Mouse (Mus musculus) Patski (cell line): Measurements from ENCODE around the gene Snorc. TPM values are rescaled to one million over a fixed set of nuclear protein-coding genes. Genes with fewer than 3 reads are reported as not detected.
"Not testable (repeated sequence)": the region's sequence is repeated elsewhere in the genome, so short reads cannot be mapped to it uniquely, and the experiment has no call there.

Experiments
- ATAC-seq: fragments of 100-300 bp; one replicate; pipeline ENCODE4 v1.8.0; 2021
- CTCF ChIA-PET: fragments of 350-600 bp; sonication (Branson Sonifier 250); formaldehyde crosslinking; loops from one replicate; lab custom pipeline; 2022; ENCODE audit warnings: inconsistent platforms; lab: Charles Lee
- POLR2A ChIA-PET: fragments of 350-600 bp; sonication (Branson Sonifier 250); formaldehyde crosslinking; loops from one replicate; lab custom pipeline; 2022; ENCODE audit warnings: antibody characterized with exemption, inconsistent platforms; lab: Charles Lee
- DNase-seq: peaks from one replicate; pipeline ENCODE4 v3.0.0-alpha.2; 2011; ENCODE audit warnings: low read depth, low spot score
- H3K27me3 ChIP-seq: fragments of 371-371 bp; one replicate; pipeline ENCODE4 v1.5.1; 2021
- CTCF ChIP-seq: fragments of 100-300 bp; IDR thresholded peaks from one replicate; pipeline ENCODE4 v1.5.1; 2021
- in situ Hi-C: fragments of 300-500 bp; cut with MboI; formaldehyde crosslinking; loops from 3 replicates; pipeline ENCODE4 v1.11.1; 2018; ENCODE audit warnings: low pct_unique_long_range_greater_than_20kb, mixed read lengths
- polyA plus RNA-seq: library from polyadenylated mRNA; unstranded; gene quantifications from one replicate; pipeline ENCODE4 v1.2.3, GENCODE M21; 2021

Gene Snorc
- not detected for polyA plus RNA-seq

GRCm38 (mm10) chr1:87469971-87470370, at the start of gene Snorc:
Snorc (plus strand) TSS chr1:87470271.
- POLR2A ChIA-PET: not testable (repeated sequence)
- CTCF ChIA-PET: interaction anchor here (1.9 kb wide), 1 partner anchor 251 kb away, joined by 4 read pairs; no protein-coding TSS in a partner anchor

DNA sequence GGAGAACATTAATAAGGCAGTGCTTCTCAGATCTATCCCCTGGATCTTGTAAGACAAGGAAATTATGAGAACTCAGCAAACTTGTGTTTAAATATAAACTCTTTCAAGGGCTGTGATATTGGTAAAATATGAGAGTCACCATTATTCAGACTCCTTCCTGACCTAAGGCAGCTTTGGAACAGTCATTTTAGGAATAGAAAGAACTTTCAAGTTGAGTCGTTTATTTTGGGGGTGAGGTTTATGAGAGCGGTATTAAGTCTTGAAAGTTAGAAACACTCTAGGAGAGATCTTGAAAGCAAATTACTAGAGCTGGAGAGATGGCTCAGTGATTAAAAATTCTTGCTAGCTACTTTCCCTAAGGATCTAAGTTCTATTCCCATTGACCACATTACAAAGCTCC, 34.9 kb upstream of the Snorc start:
- ChIA-PET POLR2A (interaction anchor here (0.5 to 1.1 kb wide), 4 partner anchors 12 to 321 kb away, joined by 3 to 11 read pairs (median 4); partner anchors contain the start of gene Atg16l1), CTCF (interaction anchor here (0.7 to 1.2 kb wide), 3 partner anchors 12 to 22 kb away, joined by 3 to 4 read pairs (median 3); no protein-coding TSS in a partner anchor)
- TF ChIP-seq CTCF: no peak
- in situ Hi-C loops: no loop called here
- no peaks in the 10 kb centered on the region for H3K27me3 ChIP-seq
- ATAC-seq: no peak
- no peak for DNase-seq

More at GRCm38 (mm10) chr1:87469971-87470370, at the start of gene Snorc:
- in situ Hi-C loops, DNase-seq, ATAC-seq, H3K27me3 ChIP-seq: not testable (repeated sequence)

- no peak for DNase-seq
- no peaks in the 10 kb centered on the region for H3K27me3 ChIP-seq
- ChIA-PET POLR2A (no interaction called here), CTCF (no interaction called here)
- in situ Hi-C loops: no loop called here
- no peak for TF ChIP-seq CTCF
- no peak for ATAC-seq
Observed at GRCm38 (mm10) chr1:87436583-87436982, 33.5 kb upstream of the Snorc start.

- peak; percentile 92 for TF ChIP-seq CTCF
- in situ Hi-C loops: loop anchor here (5.0 to 10.0 kb wide), 2 partner anchors 310 to 487 kb away; partner anchors contain the start of gene Atg16l1
- H3K27me3 ChIP-seq: no peaks in the 10 kb centered on the region
- DNase-seq: no peak
- no peak for ATAC-seq
- ChIA-PET POLR2A (interaction anchor here (1.0 kb wide), 1 partner anchor 10 kb away, joined by 3 read pairs; no protein-coding TSS in a partner anchor), CTCF (interaction anchor here (0.6 to 3.3 kb wide), 16 partner anchors 9 to 308 kb away, joined by 3 to 16 read pairs (median 4); partner anchors contain the start of gene Atg16l1)
Observed at GRCm38 (mm10) chr1:87447183-87448104, 22.6 kb upstream of the Snorc start.

DNA sequence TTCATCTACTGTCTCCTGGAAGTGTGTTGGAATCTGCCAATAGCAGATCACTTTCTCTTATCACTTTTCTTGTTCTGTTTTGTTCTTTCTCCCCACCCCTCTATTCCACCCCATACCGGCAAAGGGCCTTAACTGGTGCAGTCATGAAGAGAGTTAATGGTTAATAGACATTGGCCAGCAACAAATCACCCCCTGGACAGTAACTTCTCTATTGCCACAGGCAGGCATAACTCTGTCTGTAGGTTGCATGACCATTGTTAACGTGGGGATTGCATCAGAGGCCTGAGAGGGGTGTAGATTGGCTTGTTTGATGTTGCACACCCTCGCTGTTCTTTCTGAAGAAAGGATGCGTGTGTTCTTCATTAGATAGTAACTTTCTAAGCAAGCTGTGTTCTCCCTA, 20.6 kb upstream of the Snorc start:
- ATAC-seq: peak; percentile 44
- H3K27me3 ChIP-seq: no peaks in the 10 kb centered on the region
- CTCF ChIA-PET: interaction anchor here (1.0 to 3.3 kb wide), 4 partner anchors 17 to 306 kb away, joined by 3 to 13 read pairs (median 8); partner anchors contain the start of gene Atg16l1
- peak; percentile 31 for DNase-seq
- TF ChIP-seq CTCF: no peak
- POLR2A ChIA-PET: no interaction called here
- in situ Hi-C loops: loop anchor here (5.0 to 10.0 kb wide), 2 partner anchors 308 to 485 kb away; partner anchors contain the start of gene Atg16l1

- ChIA-PET CTCF (no interaction called here), POLR2A (interaction anchor here (0.5 kb wide), 1 partner anchor 69 kb away, joined by 5 read pairs; no protein-coding TSS in a partner anchor)
- in situ Hi-C loops: no loop called here
- no peak for TF ChIP-seq CTCF
- DNase-seq (no peak), ATAC-seq (no peak)
- no peaks in the 10 kb centered on the region for H3K27me3 ChIP-seq
Observed at GRCm38 (mm10) chr1:87456425-87456824, 13.6 kb upstream of the Snorc start.

DNA sequence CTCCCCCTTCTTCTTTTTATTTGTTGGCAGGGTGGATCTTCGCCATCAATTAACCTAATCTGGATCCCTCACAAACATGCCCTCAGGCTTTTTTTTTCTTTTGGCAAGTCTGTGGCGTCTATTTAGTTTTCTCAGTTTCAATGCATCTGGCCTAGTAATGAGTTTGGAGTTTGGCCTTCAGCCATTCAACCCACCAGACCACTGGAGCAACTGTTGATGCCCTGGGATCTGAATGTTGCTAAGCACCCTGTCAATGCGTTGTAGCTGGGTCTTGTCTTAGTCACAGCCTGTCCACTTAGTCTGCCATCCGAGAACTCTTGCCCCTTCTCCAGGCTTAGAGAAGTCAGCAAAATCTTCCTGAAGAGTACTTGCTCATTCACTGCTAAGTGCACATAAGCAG, 12.0 kb upstream of the Snorc start:
- no peaks in the 10 kb centered on the region for H3K27me3 ChIP-seq
- ChIA-PET POLR2A (interaction anchor here (1.5 kb wide), 1 partner anchor 11 kb away, joined by 3 read pairs; no protein-coding TSS in a partner anchor), CTCF (interaction anchor here (1.1 to 1.8 kb wide), 2 partner anchors 10 to 11 kb away, joined by 3 to 10 read pairs; no protein-coding TSS in a partner anchor)
- in situ Hi-C loops: no loop called here
- no peak for TF ChIP-seq CTCF
- DNase-seq (no peak), ATAC-seq (no peak)

DNA sequence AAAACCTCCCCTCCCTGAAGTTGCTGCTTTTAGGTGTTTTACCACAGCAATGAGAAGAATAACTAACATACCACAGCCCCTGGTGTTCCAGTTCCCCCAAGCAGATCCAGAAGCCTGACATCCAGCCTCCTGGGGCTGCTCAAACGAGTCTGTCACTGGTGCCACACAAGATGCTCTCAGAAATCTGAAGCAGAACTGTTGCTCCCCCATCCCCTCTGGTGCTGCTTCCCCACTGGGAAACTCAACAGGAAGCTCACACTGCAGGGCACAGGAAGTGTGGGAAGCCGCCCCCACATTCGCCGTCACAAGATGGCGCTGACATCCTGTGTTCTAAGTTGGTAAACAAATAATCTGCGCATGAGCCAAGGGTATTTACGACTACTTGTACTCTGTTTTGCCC, 10.2 kb upstream of the Snorc start:
- ATAC-seq, POLR2A ChIA-PET, in situ Hi-C loops, DNase-seq, H3K27me3 ChIP-seq: not testable (repeated sequence)
- CTCF ChIA-PET: interaction anchor here (1.8 kb wide), 1 partner anchor 9 kb away, joined by 10 read pairs; no protein-coding TSS in a partner anchor

DNA sequence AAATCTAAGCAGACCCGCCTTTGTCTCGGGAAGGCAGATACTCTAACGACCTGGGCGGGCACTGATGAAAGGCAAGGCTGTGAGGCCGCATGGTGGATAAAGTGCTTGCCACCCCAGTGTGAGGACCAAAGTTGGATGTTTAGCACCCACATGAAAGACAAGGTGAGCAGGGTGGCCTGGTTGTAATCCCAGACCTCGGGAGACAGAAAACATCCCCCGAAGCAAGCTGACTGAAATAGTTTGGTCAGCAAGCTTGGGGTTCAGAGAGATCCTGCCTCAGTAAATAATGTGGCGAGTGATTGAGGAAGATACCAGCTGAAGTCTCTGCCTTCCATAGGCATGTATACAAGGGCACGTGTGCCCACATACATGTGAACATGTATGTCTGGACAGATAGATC, 2.6 kb upstream of the Snorc start:
- no peaks in the 10 kb centered on the region for H3K27me3 ChIP-seq
- no peak for ATAC-seq
- in situ Hi-C loops: no loop called here
- TF ChIP-seq CTCF: no peak
- ChIA-PET CTCF (interaction anchor here (1.3 kb wide), 1 partner anchor 74 kb away, joined by 3 read pairs; no protein-coding TSS in a partner anchor), POLR2A (no interaction called here)
- no peak for DNase-seq

GRCm38 (mm10) chr1:87468321-87468720, 1.8 kb upstream of the Snorc start:
- no peak for TF ChIP-seq CTCF
- POLR2A ChIA-PET: interaction anchor here (0.7 kb wide), 1 partner anchor 31 kb away, joined by 3 read pairs; no protein-coding TSS in a partner anchor
- in situ Hi-C loops: no loop called here
- CTCF ChIA-PET: interaction anchor here (0.6 to 1.9 kb wide), 7 partner anchors 9 to 254 kb away, joined by 3 to 10 read pairs (median 3); no protein-coding TSS in a partner anchor
- ATAC-seq: no peak
- DNase-seq: no peak
- H3K27me3 ChIP-seq: no peaks in the 10 kb centered on the region
